Mouse (Mus musculus) spleen, adult 2 months (tissue): ENCODE results near the gene Nme7.

Experiments used
- CTCF ChIP-seq: fragments of 200-500 bp; IDR thresholded peaks from 2 replicates; pipeline ENCODE4 v1.5.1; 2011; ENCODE audit warnings: mild to moderate bottlenecking, inconsistent platforms; ENCODE audit not compliant: insufficient read depth, insufficient read length, insufficient replicate concordance; ENCODE audit errors: extremely low read depth
- POLR2A ChIP-seq: fragments of 200-500 bp; IDR thresholded peaks from 2 replicates; pipeline ENCODE4 v1.6.1; 2011; ENCODE audit warnings: low read depth, low read length, inconsistent platforms

- TF ChIP-seq CTCF (no peak), POLR2A (no peak)
These were observed 142.6 kb downstream of the Nme7 start for GRCm38 (mm10) chr1:164446535-164446934.
